Mouse (Mus musculus) layer of hippocampus, adult 2 months (tissue): ENCODE data around the gene Grb2. TPM values are rescaled to one million over a fixed set of nuclear protein-coding genes. Genes with fewer than 3 reads are reported as not detected.

ENCODE experiments used
- DNase-seq, 2 experiments: peaks; one replicate each; pipeline ENCODE4 v3.0.0; 2022; ENCODE audit warnings: low spot score in 2 of 2
- H3K27ac ChIP-seq: fragments of 200-600 bp; 2 replicates; pipeline ENCODE4 v1.8.1; 2022
- H3K4me3 ChIP-seq: fragments of 200-600 bp; 2 replicates; pipeline ENCODE4 v1.8.1; 2022; ENCODE audit warnings: mild to moderate bottlenecking
- CTCF ChIP-seq: fragments of 200-600 bp; conservative IDR thresholded peaks from 2 replicates; pipeline ENCODE4 v1.8.1; 2022; ENCODE audit warnings: antibody characterized with exemption, mild to moderate bottlenecking, moderate library complexity
- long read RNA-seq, 2 experiments: library from polyadenylated mRNA; stranded (forward); transcript quantifications; one replicate each; pipeline ENCODE4 v2.0.0; 2021; ENCODE audit warnings: borderline mapping rate in 2 of 2
- total RNA-seq, 2 experiments: library from RNA; stranded (reverse); gene quantifications; 2 replicates each; pipeline ENCODE4 v1.2.3; 2021

Grb2 gene
- 100 to 1,000 TPM; 182 to 198 TPM for total RNA-seq
- long read RNA-seq, experiment 1, transcript Grb2-203 (5 exons, 2,683 nt): minor isoform, 29 of 89 reads
- long read RNA-seq, experiment 1, transcript Grb2-201 (6 exons, 2,709 nt): major isoform, 39 of 89 reads
- long read RNA-seq, experiment 1, partial matches to known transcripts: 3 of 89 reads
- long read RNA-seq, experiment 1, other reads (novel, unspliced or antisense): 18 of 89 reads
- long read RNA-seq, experiment 2, transcript Grb2-203 (5 exons, 2,683 nt): minor isoform, 39 of 117 reads
- long read RNA-seq, experiment 2, transcript Grb2-201 (6 exons, 2,709 nt): major isoform, 46 of 117 reads
- long read RNA-seq, experiment 2, partial matches to known transcripts: 5 of 117 reads
- long read RNA-seq, experiment 2, other reads (novel, unspliced or antisense): 26 of 117 reads

DNA sequence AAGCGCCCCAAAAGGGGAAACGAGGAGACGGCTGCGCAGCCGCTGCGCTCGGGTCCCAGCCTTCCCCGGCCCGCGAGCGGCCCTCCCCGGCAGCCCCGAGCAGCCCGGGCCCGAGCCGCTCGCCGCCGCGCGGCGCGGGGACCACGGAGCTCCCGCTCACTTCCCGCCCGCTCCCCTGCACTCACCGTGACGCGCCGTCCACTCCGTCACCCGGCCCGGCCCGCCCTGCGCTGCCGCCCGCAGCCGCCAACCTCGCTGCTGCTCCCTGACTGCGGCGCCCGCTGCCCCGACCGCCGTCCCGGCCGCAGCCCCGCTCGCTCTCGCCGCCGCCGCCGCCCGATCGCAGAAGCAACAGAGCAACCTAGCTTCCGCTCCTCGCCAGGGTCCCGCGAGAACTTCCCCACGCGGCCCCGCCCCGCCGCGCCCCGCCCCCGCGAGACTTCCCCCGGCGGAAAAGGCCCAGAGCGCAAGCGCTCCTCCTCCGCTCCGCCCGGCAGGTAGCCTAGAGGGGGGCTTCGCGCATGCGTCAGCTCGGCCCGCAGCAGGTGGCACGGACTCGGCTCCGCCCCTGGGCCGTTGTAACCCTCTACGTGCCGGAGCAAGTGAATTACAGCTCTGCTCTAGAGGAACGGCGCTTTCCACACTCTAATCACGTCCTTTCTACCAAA lies at the start of gene Grb2:
Gene Grb2, minus strand, starts transcription at position 389 of the 668 bp plus-strand sequence.
- peak; percentile 97 to 99 for DNase-seq
- peak within 1 kb of the TSS; percentile 93 for H3K4me3 ChIP-seq
- H3K27ac ChIP-seq: peak within 1 kb of the TSS; percentile 93
- no peak; the same call in 1 of the 2 replicates for TF ChIP-seq CTCF

- Histone ChIP-seq H3K4me3 (no peak overlapping the region), H3K27ac (no peak overlapping the region)
- TF ChIP-seq CTCF: no peak
- DNase-seq: no peak
Measured at GRCm38 (mm10) chr11:115753485-115753884, 45.1 kb upstream of the Grb2 start.

GRCm38 (mm10) chr11:115752653-115753052 lies 44.3 kb upstream of the Grb2 start:
- Histone ChIP-seq H3K27ac (no peak overlapping the region), H3K4me3 (no peak overlapping the region)
- DNase-seq: no peak
- TF ChIP-seq CTCF: no peak

- H3K27ac ChIP-seq: no peak overlapping the region
- no peak for DNase-seq
- no peak for TF ChIP-seq CTCF
- H3K4me3 ChIP-seq: no peak overlapping the region
Measured at GRCm38 (mm10) chr11:115751725-115752124, 43.3 kb upstream of the Grb2 start.

DNA sequence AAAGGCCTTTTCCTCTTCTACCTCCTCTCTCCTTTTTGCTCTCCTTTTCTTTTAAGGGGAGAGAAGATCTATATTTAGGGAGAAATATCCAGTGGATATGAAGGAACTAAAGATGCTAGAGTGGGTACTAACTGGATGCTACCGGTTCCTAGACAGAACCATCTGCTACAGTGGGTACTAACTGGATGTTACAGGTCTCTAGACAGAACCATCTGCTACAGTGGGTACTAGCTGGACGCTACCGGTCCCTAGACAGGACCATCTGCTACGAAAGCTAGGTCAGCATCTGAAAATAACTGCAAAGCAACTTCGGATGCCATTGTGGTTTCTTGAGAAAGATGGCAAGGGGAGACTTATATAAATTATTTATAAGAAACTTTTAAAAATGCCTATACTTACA lies 41.4 kb upstream of the Grb2 start:
- no peak for TF ChIP-seq CTCF
- Histone ChIP-seq H3K4me3 (no peak overlapping the region), H3K27ac (no peak overlapping the region)
- DNase-seq: no peak

DNA sequence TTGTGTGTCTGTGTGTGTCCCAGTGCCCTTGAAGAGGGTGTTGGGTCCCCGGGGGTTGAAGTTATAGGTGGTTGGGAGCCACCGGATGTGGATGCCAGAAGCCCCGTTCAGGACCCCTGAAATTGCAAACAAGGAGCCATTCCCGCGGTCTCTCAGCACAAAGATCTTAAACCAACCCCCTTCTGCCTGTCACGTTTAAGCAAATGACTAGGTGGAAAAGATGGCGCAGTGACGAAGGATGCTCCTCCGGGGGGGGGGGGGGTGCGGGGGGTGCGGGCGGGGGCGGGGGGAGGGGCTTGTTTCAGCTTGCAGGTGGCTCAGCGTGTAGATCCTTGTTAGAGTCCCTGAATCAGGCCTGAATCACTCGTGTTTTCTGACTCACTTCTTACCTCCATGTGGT lies 39.0 kb upstream of the Grb2 start:
- H3K27ac ChIP-seq: no peak overlapping the region
- DNase-seq: no peak
- TF ChIP-seq CTCF: no peak
- no peak overlapping the region for H3K4me3 ChIP-seq

DNA sequence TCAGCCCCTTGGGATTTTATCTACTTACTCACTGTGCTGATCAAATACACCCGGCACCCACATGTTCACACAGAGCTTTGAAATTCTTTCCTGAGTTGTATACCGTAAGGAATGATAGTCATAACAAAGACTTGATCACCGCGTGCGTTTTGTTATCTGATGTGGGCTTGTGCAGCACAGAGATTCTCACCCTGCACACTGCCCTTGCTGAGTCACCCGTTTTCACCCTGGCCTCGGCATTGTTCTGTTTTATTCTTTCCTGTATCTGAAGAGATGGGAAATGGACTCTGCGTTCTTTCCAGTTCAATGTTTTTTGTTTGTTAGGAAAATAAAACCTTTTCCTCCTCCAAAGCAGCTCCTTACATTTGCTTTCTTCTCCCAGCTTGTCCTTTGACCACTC lies 38.4 kb upstream of the Grb2 start:
- Histone ChIP-seq H3K4me3 (no peak overlapping the region), H3K27ac (no peak overlapping the region)
- TF ChIP-seq CTCF: no peak
- DNase-seq: no peak

- no peak for DNase-seq
- Histone ChIP-seq H3K27ac (no peak overlapping the region), H3K4me3 (no peak overlapping the region)
- no peak for TF ChIP-seq CTCF
Measured at GRCm38 (mm10) chr11:115746109-115746508, 37.7 kb upstream of the Grb2 start.

DNA sequence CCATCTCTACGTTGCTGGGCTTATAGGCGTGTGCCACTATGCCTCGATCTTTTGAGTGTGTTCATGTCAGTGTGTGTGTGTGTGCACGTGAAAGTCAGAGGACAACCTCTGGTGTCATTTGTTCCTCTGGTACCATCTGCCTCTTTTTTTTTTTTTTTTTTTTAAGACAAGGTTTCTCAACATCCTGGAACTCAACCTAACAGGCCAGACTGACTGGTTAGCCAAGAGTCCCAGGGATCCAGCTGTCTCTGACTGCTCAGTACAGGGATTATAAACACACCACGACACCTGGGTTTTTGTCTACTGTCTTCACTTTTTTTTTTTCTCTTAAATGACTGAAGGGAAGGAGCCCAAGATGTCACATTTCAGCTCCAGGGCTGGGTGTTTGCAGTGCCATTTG lies 36.0 kb upstream of the Grb2 start:
- H3K4me3 ChIP-seq: no peak overlapping the region
- no peak for TF ChIP-seq CTCF
- H3K27ac ChIP-seq: no peak overlapping the region
- no peak for DNase-seq

DNA sequence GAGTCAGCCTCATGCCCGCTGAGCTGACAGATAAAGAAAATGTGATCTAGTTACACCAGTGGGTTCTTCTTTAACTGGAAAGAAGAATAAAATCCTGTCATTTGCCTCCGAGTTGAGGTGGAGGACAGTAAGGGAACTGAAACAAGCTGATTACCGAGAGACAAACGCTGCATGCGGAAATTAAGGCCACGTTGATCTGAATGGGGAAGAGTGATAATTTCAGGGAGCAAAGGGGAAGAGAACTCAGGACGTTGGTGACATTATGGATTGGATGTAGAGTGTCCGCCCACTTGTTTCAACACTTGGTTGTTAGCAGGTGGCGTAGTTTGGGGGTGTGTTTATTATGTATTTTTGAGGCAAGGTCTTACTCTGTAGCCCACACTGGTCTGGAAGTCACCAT lies 34.5 kb upstream of the Grb2 start:
- DNase-seq: no peak
- H3K4me3 ChIP-seq: no peak overlapping the region
- H3K27ac ChIP-seq: no peak overlapping the region
- no peak for TF ChIP-seq CTCF

DNA sequence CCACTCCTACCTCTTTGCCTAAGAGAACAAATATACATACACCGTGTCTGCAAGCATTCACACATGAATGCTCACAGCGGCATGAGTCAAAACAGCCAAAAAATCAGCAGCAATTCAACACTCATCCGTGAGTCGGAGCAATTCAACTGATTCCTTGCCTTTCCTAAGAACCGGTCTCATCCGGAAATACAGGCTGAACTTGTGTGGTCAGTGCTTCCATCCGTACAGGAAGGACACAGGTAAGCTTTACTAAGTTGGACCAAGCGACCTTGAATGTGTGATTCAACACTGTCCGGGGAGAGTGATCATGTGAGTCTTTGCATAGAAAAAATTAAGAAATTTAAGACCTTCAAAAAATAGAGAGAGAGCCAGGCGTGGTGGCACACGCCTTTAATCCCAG lies 32.7 kb upstream of the Grb2 start:
- H3K27ac ChIP-seq: no peak overlapping the region
- DNase-seq: no peak
- H3K4me3 ChIP-seq: no peak overlapping the region
- no peak for TF ChIP-seq CTCF

DNA sequence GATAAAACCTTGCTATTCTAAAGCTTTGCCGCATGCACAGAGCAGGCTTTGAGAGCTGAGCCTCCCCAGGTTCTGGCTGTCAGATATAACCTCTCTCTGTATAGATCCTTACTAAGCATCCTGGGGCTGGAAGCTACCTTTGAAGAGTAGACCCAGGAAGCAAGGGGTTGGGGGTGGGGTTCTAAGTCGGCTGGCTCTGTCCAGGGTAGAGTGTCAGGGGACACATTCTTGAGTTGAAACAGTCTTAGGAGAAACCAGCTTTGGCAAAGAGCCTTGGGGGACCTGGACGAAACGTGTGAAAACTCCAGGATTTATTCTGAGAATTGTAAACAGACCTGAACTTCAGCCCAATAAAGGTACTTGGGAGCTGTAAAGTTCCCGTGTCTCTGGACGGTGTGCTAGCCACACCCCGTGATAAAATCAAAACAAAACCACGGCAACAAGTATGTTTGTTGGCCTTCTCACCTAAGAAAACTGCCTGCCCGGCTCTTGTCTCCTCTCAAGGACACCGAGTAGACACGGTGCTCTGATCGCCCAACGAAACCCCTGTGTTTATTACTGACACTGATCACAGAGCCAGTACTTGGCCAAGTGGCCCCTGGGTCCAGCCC lies 30.0 kb upstream of the Grb2 start:
- no peak for TF ChIP-seq CTCF
- DNase-seq: no peak
- Histone ChIP-seq H3K27ac (no peak overlapping the region), H3K4me3 (no peak overlapping the region)

- no peak for DNase-seq
- no peak overlapping the region for H3K27ac ChIP-seq
- TF ChIP-seq CTCF: no peak; the same call in 1 of the 2 replicates
- no peak overlapping the region for H3K4me3 ChIP-seq
Measured at GRCm38 (mm10) chr11:115737608-115738208, 29.3 kb upstream of the Grb2 start.
